Mouse (Mus musculus) heart, postnatal 0 days (tissue): ENCODE measurements around the gene Cdh6.

ENCODE experiments used
- CTCF ChIP-seq: IDR thresholded peaks from 2 replicates; pipeline ENCODE4 v1.5.1; 2016; ENCODE audit warnings: antibody characterized with exemption, control low read depth, low read depth
- EP300 ChIP-seq: IDR thresholded peaks from 2 replicates; pipeline ENCODE4 v1.6.1; 2016; ENCODE audit warnings: antibody characterized with exemption, low read depth

GRCm38 (mm10) chr15:13173071-13173778 lies at the start of gene Cdh6:
- TF ChIP-seq CTCF (no peak), EP300 (no peak)
